Mouse (Mus musculus): ENCODE measurements around the gene Shisa5. TPM values are rescaled to one million over a fixed set of nuclear protein-coding genes. Genes with fewer than 3 reads are reported as not detected.
A peak's percentile ranks its signal among the peaks of the same experiment; 100 is the strongest.

Shisa5 gene
- total RNA-seq (2021) = 10 to 100 TPM; 71.6 to 77.5 TPM
- long read RNA-seq, experiment 1, transcript Shisa5-201 (6 exons, 1,834 nt) = minor isoform, 8 of 91 reads
- long read RNA-seq, experiment 1, transcript Shisa5-203 (4 exons, 1,038 nt) = major isoform, 73 of 91 reads
- long read RNA-seq, experiment 1, partial matches to known transcripts = 2 of 91 reads
- long read RNA-seq, experiment 1, other reads (novel, unspliced or antisense) = 5 of 91 reads
- long read RNA-seq, experiment 2, transcript Shisa5-203 (4 exons, 1,038 nt) = major isoform, 33 of 47 reads
- long read RNA-seq, experiment 2, transcript Shisa5-201 (6 exons, 1,834 nt) = minor isoform, 10 of 47 reads
- long read RNA-seq, experiment 2, partial matches to known transcripts = 0 of 47 reads
- long read RNA-seq, experiment 2, other reads (novel, unspliced or antisense) = 0 of 47 reads

DNA sequence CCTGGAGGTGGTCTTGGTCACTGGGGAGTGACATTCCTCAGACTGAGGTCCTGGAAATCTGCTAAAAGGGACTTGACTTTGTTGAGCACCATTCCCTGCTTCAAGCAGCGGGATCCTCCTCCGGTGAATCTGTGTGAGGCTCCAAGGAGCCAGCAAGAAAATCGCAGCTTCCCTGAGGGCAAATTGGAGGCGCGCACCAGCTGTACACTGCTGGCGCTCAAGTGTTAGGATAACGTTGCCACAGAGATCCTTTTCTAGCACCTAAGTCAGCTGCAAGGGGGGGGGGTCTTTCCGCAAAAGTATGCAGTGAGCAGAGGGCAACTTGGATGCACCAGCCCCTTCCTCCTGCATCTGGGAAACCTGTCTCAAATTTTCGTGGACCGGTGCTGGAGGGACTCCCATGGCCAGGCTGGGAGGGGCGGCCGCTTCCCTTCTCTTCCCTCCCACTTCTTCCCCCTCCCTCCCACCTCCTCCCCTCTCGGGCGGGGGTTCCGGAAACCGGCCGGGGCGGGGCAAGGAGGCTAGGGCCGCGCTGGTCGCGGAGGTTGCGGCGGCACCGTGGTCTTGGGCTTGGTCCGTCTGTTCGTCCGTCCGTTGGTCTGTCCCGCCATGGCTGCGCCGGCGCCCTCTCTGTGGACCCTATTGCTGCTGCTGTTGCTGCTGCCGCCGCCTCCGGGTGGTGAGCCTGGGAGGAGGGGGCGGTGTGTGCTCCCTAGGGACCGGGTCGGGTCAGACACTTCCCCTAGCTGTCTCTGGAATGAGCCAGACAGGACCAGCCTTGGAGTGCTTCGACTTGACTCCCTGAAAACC lies at the start of gene Shisa5:
Shisa5 (plus strand) TSS at position 480 of the 810 bp plus-strand sequence.
- intact Hi-C loops (cut with DNase I) = no loop called here
- H3K27ac ChIP-seq = peak within 1 kb of the TSS; percentile 84

GRCm38 (mm10) chr9:108989802-108990461 lies 48.4 kb upstream of the Shisa5 start:
- Histone ChIP-seq H3K27ac (peak overlapping the region; percentile 80), H3K4me3 (no peak overlapping the region)
- TF ChIP-seq CTCF (IDR thresholded peaks at IDR 0.05) = no peak
- intact Hi-C loops (cut with DNase I) = loop anchor here (10.0 kb wide), 1 partner anchor 875 kb away; no protein-coding TSS in a partner anchor
- DNase-seq (ENCODE audit: extremely low spot score in 1 of 2, low spot score in 2 of 2) = peak in 1 of 2 experiments; percentile 27

More for the DNA sequence above, at the start of gene Shisa5:
- peak within 1 kb of the TSS; percentile 58 for H3K4me3 ChIP-seq
- DNase-seq (ENCODE audit: extremely low spot score in 1 of 2, low spot score in 2 of 2) = no peak
- no peak for TF ChIP-seq CTCF (IDR thresholded peaks at IDR 0.05)

GRCm38 (mm10) chr9:108990462-108990820 lies 47.9 kb upstream of the Shisa5 start:
- TF ChIP-seq CTCF (IDR thresholded peaks at IDR 0.05) = no peak
- intact Hi-C loops (cut with DNase I) = loop anchor here (10.0 kb wide), 1 partner anchor 874 kb away; no protein-coding TSS in a partner anchor
- H3K4me3 ChIP-seq = no peak overlapping the region
- no peak for DNase-seq (ENCODE audit: extremely low spot score in 1 of 2, low spot score in 2 of 2)
- H3K27ac ChIP-seq = peak overlapping the region; percentile 80

DNA sequence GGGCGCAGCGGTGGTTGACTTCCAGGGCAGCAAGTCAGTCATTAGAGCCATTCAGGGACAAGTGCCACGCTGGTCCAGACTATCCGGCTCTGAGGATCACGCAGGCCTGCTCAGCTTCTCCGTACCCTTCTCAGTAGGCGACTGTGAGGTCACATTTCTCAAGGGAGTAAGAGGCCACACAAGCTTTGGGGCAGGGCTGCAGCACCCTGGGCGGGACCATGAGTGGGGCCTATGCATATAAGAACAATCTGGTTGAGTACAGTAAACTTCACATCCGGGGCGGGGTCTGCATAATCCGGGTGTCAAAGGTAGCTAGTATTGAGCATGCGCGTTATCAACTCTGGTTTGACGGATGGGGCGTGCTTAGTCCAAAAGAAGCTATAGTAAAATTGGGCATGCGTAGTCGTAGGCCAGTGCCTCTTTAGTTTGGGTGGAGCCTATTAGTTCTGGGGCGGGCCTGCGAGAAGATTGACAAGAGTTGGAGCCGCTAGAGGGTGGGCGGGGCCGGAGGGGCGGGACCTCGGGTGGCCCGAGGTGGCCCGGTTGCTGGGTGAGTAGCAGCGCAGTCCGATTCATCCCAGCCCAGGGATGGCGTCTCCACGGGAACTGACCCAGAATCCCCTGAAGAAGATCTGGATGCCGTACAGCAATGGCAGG lies 46.8 kb upstream of the Shisa5 start, which contains the start of gene Pfkfb4:
Pfkfb4 (plus strand) TSS at position 351 of the 657 bp plus-strand sequence.
- Histone ChIP-seq H3K4me3 (peak within 1 kb of the TSS; percentile 60), H3K27ac (peak within 1 kb of the TSS; percentile 80)
- no peak for TF ChIP-seq CTCF (IDR thresholded peaks at IDR 0.05)
- intact Hi-C loops (cut with DNase I) = loop anchor here (10.0 kb wide), 1 partner anchor 873 kb away; no protein-coding TSS in a partner anchor
- DNase-seq (ENCODE audit: extremely low spot score in 1 of 2, low spot score in 2 of 2) = peak; percentile 81 to 91

DNA sequence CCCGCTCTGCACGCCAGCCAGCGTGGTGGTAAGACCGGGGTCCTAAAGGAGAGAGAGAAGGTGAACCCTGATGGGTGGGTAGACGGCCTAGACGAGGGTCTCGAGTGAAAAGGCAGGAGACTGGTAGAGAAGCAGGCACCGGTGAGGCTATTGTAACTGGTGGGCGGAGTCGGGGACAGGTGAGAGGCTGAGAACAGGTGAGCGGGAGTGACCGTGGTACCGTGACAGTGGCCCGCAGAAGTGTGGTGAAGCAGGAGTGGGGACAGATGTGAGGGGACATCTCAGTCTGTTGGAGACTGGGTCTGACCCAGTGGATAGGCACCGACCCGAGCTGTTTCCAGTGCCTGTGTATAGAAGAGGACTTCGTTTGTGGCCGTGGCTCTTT lies 46.3 kb upstream of the Shisa5 start:
- DNase-seq (ENCODE audit: extremely low spot score in 1 of 2, low spot score in 2 of 2) = peak in 1 of 2 experiments; percentile 26
- intact Hi-C loops (cut with DNase I) = loop anchor here (10.0 kb wide), 1 partner anchor 873 kb away; no protein-coding TSS in a partner anchor
- no peak for TF ChIP-seq CTCF (IDR thresholded peaks at IDR 0.05)
- peak overlapping the region; percentile 71 for H3K27ac ChIP-seq
- peak overlapping the region; percentile 60 for H3K4me3 ChIP-seq

- H3K4me3 ChIP-seq = peak overlapping the region; percentile 60
- TF ChIP-seq CTCF (IDR thresholded peaks at IDR 0.05) = no peak
- no peak for DNase-seq (ENCODE audit: extremely low spot score in 1 of 2, low spot score in 2 of 2)
- intact Hi-C loops (cut with DNase I) = loop anchor here (10.0 kb wide), 1 partner anchor 872 kb away; no protein-coding TSS in a partner anchor
- no peak overlapping the region for H3K27ac ChIP-seq
These were observed 45.6 kb upstream of the Shisa5 start for GRCm38 (mm10) chr9:108992620-108993361.

DNA sequence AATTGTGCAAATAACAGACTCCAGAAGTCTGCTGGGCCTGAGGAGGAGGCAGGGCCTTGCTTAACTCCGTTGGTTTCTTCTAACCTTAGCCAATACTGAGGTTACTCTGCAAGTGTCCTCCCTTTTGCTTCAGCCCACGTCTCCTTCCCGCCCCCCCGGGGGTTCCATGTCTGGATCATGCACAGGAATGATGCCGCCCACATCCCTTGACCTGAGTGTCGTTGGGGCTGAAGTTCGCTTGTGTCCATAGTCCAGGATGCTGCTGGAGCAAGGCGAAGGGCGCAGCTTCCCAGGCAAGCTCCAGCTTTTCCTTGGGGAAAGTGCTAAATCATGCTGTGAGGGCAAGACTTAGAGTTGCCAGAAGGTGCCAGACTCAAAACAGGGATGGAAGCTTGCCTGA lies 42.0 kb upstream of the Shisa5 start:
- DNase-seq (ENCODE audit: extremely low spot score in 1 of 2, low spot score in 2 of 2) = no peak
- no peak for TF ChIP-seq CTCF (IDR thresholded peaks at IDR 0.05)
- Histone ChIP-seq H3K27ac (no peak overlapping the region), H3K4me3 (no peak overlapping the region)
- intact Hi-C loops (cut with DNase I) = loop anchor here (10.0 kb wide), 1 partner anchor 868 kb away; no protein-coding TSS in a partner anchor

DNA sequence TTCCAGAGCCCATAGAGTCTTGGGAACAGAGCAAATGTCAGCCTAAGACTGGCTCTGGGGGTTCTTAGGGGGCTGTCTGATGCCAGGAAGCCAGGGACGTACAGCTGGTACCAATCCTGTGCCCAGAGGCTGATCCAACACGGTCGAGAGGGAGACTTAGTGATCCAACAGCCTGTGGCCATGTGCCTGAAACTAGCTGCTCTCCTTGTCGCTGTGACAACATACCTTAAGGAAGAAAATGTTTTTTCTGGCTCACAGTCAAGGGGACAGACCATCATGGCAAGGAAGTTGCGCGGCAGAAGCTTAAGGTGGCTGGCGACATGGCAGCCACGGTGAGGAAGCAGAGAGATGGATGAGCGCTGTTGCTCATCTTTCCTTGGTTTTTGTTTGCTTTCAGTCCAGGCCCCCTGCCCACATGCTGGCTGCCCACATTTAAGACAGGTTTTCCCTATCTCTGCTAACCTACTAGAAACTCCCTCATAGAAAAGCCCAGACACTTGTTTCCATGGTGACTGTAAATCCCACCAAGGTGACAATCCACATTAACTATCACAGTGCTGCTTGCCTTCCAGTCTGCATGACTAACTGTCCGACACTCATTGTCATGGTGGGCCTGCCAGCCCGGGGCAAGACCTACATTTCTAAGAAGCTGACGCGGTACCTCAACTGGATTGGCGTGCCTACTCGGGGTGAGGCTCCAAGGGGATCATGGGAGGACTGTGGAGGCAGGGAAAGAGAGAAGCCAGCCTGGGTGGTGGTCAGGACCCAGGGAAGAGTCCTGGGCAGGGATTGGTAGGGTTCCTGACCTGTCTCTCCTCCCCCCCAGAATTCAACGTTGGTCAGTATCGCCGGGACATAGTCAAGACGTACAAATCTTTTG lies 39.8 kb upstream of the Shisa5 start:
- no peak for TF ChIP-seq CTCF (IDR thresholded peaks at IDR 0.05)
- intact Hi-C loops (cut with DNase I) = loop anchor here (10.0 kb wide), 1 partner anchor 866 kb away; no protein-coding TSS in a partner anchor
- DNase-seq (ENCODE audit: extremely low spot score in 1 of 2, low spot score in 2 of 2) = peak in 1 of 2 experiments; percentile 22
- Histone ChIP-seq H3K27ac (peak overlapping the region; percentile 60), H3K4me3 (no peak overlapping the region)

DNA sequence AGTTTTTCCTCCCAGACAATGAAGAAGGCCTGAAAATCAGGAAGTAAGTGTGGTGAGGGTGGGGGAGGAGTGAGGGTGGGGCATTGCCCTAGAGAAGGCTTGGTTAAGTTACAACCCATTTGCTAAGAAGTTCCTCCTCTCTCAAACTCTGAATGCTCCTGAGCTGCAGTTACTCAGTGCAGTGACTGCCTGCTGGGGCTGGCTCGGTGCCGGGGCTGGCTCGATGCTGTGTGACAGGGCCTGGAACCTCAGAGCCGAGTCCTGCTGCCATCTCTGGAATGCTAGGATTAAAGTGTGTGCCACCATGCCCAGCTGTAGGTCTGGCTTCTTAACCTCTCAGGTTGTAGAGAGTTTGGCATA lies 39.2 kb upstream of the Shisa5 start:
- TF ChIP-seq CTCF (IDR thresholded peaks at IDR 0.05) = no peak
- DNase-seq (ENCODE audit: extremely low spot score in 1 of 2, low spot score in 2 of 2) = no peak
- intact Hi-C loops (cut with DNase I) = loop anchor here (10.0 kb wide), 1 partner anchor 866 kb away; no protein-coding TSS in a partner anchor
- Histone ChIP-seq H3K27ac (peak overlapping the region; percentile 60), H3K4me3 (no peak overlapping the region)
